Mouse (Mus musculus): ENCODE measurements around the gene Trip6.

DNA sequence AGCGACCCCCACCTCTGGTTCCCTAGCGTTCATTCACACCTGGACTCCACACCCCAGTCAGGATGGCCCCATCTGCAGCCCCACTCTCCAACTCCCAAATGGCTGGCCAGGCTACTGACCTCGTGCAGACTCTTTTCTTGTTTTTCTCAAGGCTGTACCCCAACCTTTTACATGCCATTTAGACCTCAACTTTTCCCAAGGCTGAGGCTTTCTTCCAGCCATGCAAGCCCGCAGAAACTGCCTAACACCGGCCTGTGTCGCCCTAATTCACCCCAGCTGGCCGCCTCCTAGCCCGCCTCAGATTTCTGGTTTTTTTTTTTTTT is 36.8 kb upstream of the Trip6 start:
- TF ChIP-seq ZNF384 (IDR thresholded peaks at IDR 0.05; ENCODE audit: low read depth, low read length) (no peak), HCFC1 (IDR thresholded peaks at IDR 0.05; ENCODE audit: borderline replicate concordance, insufficient read depth, low read length) (no peak)

Measured in ES-E14 (cell line).